In the genomic region with DNA sequence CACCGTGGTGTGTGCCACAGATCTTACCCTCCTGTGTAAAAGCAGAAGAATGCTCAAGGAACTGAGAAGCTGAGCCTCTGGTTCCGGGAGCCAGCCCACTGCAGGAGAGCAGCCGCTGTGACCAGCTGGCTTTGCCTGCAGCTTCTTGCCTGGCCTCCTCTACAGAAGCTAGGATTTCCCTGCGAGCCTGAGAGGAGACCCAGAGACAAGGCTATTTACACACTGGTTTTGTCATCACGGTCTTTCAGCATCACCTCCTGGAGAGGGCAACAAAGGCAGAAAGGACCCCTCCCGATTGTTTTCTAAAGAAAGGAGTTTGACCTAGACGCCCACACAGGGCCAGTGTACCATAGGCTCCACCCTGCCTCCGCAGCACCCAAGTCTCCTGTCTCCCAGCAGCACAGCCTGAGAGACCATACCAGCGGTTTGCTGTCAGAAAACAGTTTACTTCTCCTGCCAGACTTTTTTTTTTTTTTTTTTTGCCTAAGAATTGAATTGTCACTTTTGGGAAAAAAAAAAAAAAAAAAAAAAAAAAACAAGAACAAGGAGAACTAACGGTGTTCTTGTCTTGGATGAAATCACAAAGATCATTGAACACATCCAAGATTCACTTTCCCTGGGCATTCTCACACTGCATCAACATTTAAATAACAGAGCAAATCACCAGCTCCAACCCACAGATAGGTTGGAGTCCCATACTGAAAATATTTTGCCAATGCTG, we compare ENCODE assay signal across 8 mouse cellular contexts.
DNase-seq lines count a peak whose midpoint lies in the region; ATAC-seq and TF ChIP-seq lines count a peak whose summit lies in the region.

No protein-coding gene starts in this region.

- no peak for DNase-seq in heart, adult 8-10 months (ENCODE audit: low spot score)
- no peak for DNase-seq in Patski (ENCODE audit: low read depth, low spot score)
- DNase-seq in midbrain, embryonic 11.5 days (ENCODE audit: low spot score, missing footprints): peak; percentile 95
- DNase-seq in yolk sac, embryonic 10.5 days (ENCODE audit: low spot score): peak; percentile 36
- DNase-seq in spleen, postnatal 14 days (ENCODE audit: low spot score in 2 of 2): no peak

- H3K36me3 ChIP-seq in heart, embryonic 15.5 days: no peaks in the 10 kb centered on the region
- H3K36me3 ChIP-seq in embryonic facial prominence, embryonic 12.5 days: no peaks in the 10 kb centered on the region
- H3K36me3 ChIP-seq in intestine, postnatal 0 days (ENCODE audit: control insufficient read depth, insufficient read depth): no peaks in the 10 kb centered on the region
- no peaks in the 10 kb centered on the region for H3K36me3 ChIP-seq in midbrain, embryonic 11.5 days (ENCODE audit: control insufficient read depth, insufficient read depth, low read length)

- in situ Hi-C loops in Patski (cut with MboI; ENCODE audit: low pct_unique_long_range_greater_than_20kb): no loop called here

- CTCF ChIA-PET in Patski (lab: Charles Lee): no interaction called here

- 11% methylated on average over 10 of the region's 10 CpGs for WGBS in heart, embryonic 15.5 days
- WGBS in embryonic facial prominence, embryonic 12.5 days: 6% methylated on average over 10 of the region's 10 CpGs
- 18% methylated on average over 10 of the region's 10 CpGs for WGBS in intestine, postnatal 0 days
- WGBS in midbrain, embryonic 11.5 days: under 1% methylated on average over 10 of the region's 10 CpGs

- peak overlapping the region; percentile 28 for H3K4me3 ChIP-seq in heart, embryonic 15.5 days
- no peak overlapping the region for H3K4me3 ChIP-seq in embryonic facial prominence, embryonic 12.5 days
- no peak overlapping the region for H3K4me3 ChIP-seq in intestine, postnatal 0 days (ENCODE audit: low read depth, low read length)
- H3K4me3 ChIP-seq in midbrain, embryonic 11.5 days (ENCODE audit: low read depth, low read length): peak overlapping the region; percentile 5; the same call in 1 of the 2 replicates

- H3K4me2 ChIP-seq in heart, embryonic 15.5 days: peak overlapping the region; percentile 54
- H3K4me2 ChIP-seq in embryonic facial prominence, embryonic 12.5 days (replicated peaks): peak overlapping the region; percentile 42
- peak overlapping the region; percentile 40; the same call in 1 of the 2 replicates for H3K4me2 ChIP-seq in intestine, postnatal 0 days (replicated peaks; ENCODE audit: low read depth)
- peak overlapping the region; percentile 36 for H3K4me2 ChIP-seq in midbrain, embryonic 11.5 days

- POLR2A ChIA-PET in Patski (lab: Charles Lee): interaction anchor here (0.9 kb wide), 1 partner anchor 11 kb away, joined by 3 read pairs; no protein-coding TSS in a partner anchor

- no peak overlapping the region for H3K27ac ChIP-seq in heart, embryonic 15.5 days
- H3K27ac ChIP-seq in embryonic facial prominence, embryonic 12.5 days: 0 out of 2 replicates have a peak overlapping the region, but pooled peaks have one; percentile 60
- no peak overlapping the region for H3K27ac ChIP-seq in intestine, postnatal 0 days (ENCODE audit: low read depth, low read length)
- H3K27ac ChIP-seq in midbrain, embryonic 11.5 days (ENCODE audit: low read depth, low read length): peak overlapping the region; percentile 26

- H3K27me3 ChIP-seq in heart, embryonic 15.5 days: no peaks in the 10 kb centered on the region
- H3K27me3 ChIP-seq in Patski: peaks cover 4% of the 10 kb centered on the region
- H3K27me3 ChIP-seq in embryonic facial prominence, embryonic 12.5 days: peaks cover 8% of the 10 kb centered on the region; the same call in 1 of the 2 replicates
- no peaks in the 10 kb centered on the region for H3K27me3 ChIP-seq in intestine, postnatal 0 days (replicated peaks; ENCODE audit: control insufficient read depth, insufficient read depth, low read length)
- no peaks in the 10 kb centered on the region for H3K27me3 ChIP-seq in midbrain, embryonic 11.5 days (ENCODE audit: control insufficient read depth, insufficient read depth, low read length)

- no peaks in the 10 kb centered on the region for H3K9me3 ChIP-seq in heart, embryonic 15.5 days (replicated peaks)
- no peaks in the 10 kb centered on the region for H3K9me3 ChIP-seq in embryonic facial prominence, embryonic 12.5 days
- no peaks in the 10 kb centered on the region for H3K9me3 ChIP-seq in intestine, postnatal 0 days (ENCODE audit: control insufficient read depth)
- no peaks in the 10 kb centered on the region for H3K9me3 ChIP-seq in midbrain, embryonic 11.5 days (ENCODE audit: control insufficient read depth, low read length)

- no peak for ATAC-seq in heart, embryonic 15.5 days (replicated peaks; ENCODE audit: insufficient number of reproducible peaks, insufficient read depth, low FRiP score, low read depth)
- ATAC-seq in Patski: peak; percentile 24
- peak; percentile 47; the same call in 1 of the 2 replicates for ATAC-seq in embryonic facial prominence, embryonic 12.5 days (ENCODE audit: insufficient number of reproducible peaks, insufficient read depth, low FRiP score, low TSS enrichment)
- ATAC-seq in intestine, postnatal 0 days: no peak
- ATAC-seq in midbrain, embryonic 11.5 days (ENCODE audit: low FRiP score): peak; percentile 81

- TF ChIP-seq CTCF in Patski (IDR thresholded peaks at IDR 0.05): no peak
- TF ChIP-seq CTCF in intestine, postnatal 0 days (IDR thresholded peaks at IDR 0.05; ENCODE audit: low read depth): no peak

- no peak overlapping the region for H3K9ac ChIP-seq in heart, embryonic 15.5 days
- no peak overlapping the region for H3K9ac ChIP-seq in embryonic facial prominence, embryonic 12.5 days
- H3K9ac ChIP-seq in intestine, postnatal 0 days (ENCODE audit: low read depth, low read length): no peak overlapping the region
- H3K9ac ChIP-seq in midbrain, embryonic 11.5 days (ENCODE audit: low read length): peak overlapping the region; percentile 26; the same call in 1 of the 2 replicates

- H3K4me1 ChIP-seq in heart, embryonic 15.5 days (replicated peaks): peaks cover 7% of the 10 kb centered on the region
- H3K4me1 ChIP-seq in embryonic facial prominence, embryonic 12.5 days: peaks cover 25% of the 10 kb centered on the region
- H3K4me1 ChIP-seq in intestine, postnatal 0 days (replicated peaks; ENCODE audit: control insufficient read depth, insufficient read depth, low read length): no peaks in the 10 kb centered on the region
- peaks cover 39% of the 10 kb centered on the region for H3K4me1 ChIP-seq in midbrain, embryonic 11.5 days (ENCODE audit: control insufficient read depth, insufficient read depth, low read length)

Comparison
In these comparisons a context has a peak if more than half of its experiments do, and no peak if none do; other contexts are left out.
1. ATAC-seq: peak in Patski (single experiment), embryonic facial prominence, embryonic 12.5 days (single experiment) and midbrain, embryonic 11.5 days (single experiment); none in heart, embryonic 15.5 days (single experiment) and intestine, postnatal 0 days (single experiment).
2. H3K27ac ChIP-seq: peak in embryonic facial prominence, embryonic 12.5 days (single experiment) and midbrain, embryonic 11.5 days (single experiment); none in heart, embryonic 15.5 days (single experiment) and intestine, postnatal 0 days (single experiment).
3. H3K4me3 ChIP-seq: peak in heart, embryonic 15.5 days (single experiment) and midbrain, embryonic 11.5 days (single experiment); none in embryonic facial prominence, embryonic 12.5 days (single experiment) and intestine, postnatal 0 days (single experiment).
4. DNase-seq: peak in midbrain, embryonic 11.5 days (single experiment) and yolk sac, embryonic 10.5 days (single experiment); none in heart, adult 8-10 months (single experiment), Patski (single experiment) and spleen, postnatal 14 days (0 of 2).
5. Peak in every context shown above with its lines, with median percentiles within 50 percentile points of each other: H3K4me2 ChIP-seq.